Mouse (Mus musculus) brain, embryonic 14.5 days (tissue): ENCODE data around the gene Rab25. TPM values are rescaled to one million over a fixed set of nuclear protein-coding genes. Genes with fewer than 3 reads are reported as not detected.

Source experiments
- DNase-seq: peaks from one replicate; pipeline ENCODE4 v3.0.0-alpha.2; 2011; ENCODE audit warnings: low read depth
- CTCF ChIP-seq: fragments of 200-500 bp; IDR thresholded peaks from 2 replicates; pipeline ENCODE4 v1.5.1; 2012; ENCODE audit warnings: inconsistent platforms, mild to moderate bottlenecking, moderate library complexity, borderline replicate concordance; ENCODE audit not compliant: insufficient read depth, insufficient read length; ENCODE audit errors: extremely low read depth
- POLR2A ChIP-seq: fragments of 200-500 bp; IDR thresholded peaks from 2 replicates; pipeline ENCODE4 v1.6.1; 2012; ENCODE audit warnings: mild to moderate bottlenecking, inconsistent platforms, borderline replicate concordance; ENCODE audit not compliant: poor library complexity, insufficient read depth, insufficient read length, severe bottlenecking; ENCODE audit errors: extremely low read depth
- polyA plus RNA-seq: library from polyadenylated mRNA; depleted of rRNA; stranded (reverse); fragments of >200 nt; gene quantifications from 2 replicates; pipeline ENCODE4 v1.2.3, GENCODE M21; 2012

Gene Rab25
- polyA plus RNA-seq, 1 experiment, result 1.7 TPM

- TF ChIP-seq POLR2A, result no peak
- TF ChIP-seq CTCF, result no peak
- DNase-seq, result no peak
Observed at GRCm38 (mm10) chr3:88552082-88552645, 4.1 kb upstream of the Rab25 start.

GRCm38 (mm10) chr3:88551586-88551985 lies 3.5 kb upstream of the Rab25 start:
- TF ChIP-seq CTCF, result no peak
- TF ChIP-seq POLR2A, result no peak
- DNase-seq, result no peak

GRCm38 (mm10) chr3:88546674-88547418 lies 1.3 kb downstream of the Rab25 start:
- DNase-seq, result no peak
- TF ChIP-seq POLR2A (no peak), CTCF (no peak)

- TF ChIP-seq CTCF (no peak), POLR2A (no peak)
- no peak for DNase-seq
Observed at GRCm38 (mm10) chr3:88544955-88545591, 3.0 kb downstream of the Rab25 start.

- TF ChIP-seq CTCF (peak; percentile 49; the same call in 1 of the 2 replicates), POLR2A (no peak)
- peak; percentile 62 for DNase-seq
Observed at GRCm38 (mm10) chr3:88544514-88544913, 3.6 kb downstream of the Rab25 start.

GRCm38 (mm10) chr3:88543651-88544410 lies 4.3 kb downstream of the Rab25 start:
- TF ChIP-seq POLR2A, result no peak
- TF ChIP-seq CTCF, result no peak
- no peak for DNase-seq

- TF ChIP-seq CTCF (no peak), POLR2A (no peak)
- no peak for DNase-seq
Observed at GRCm38 (mm10) chr3:88543174-88543573, 4.9 kb downstream of the Rab25 start.

- no peak for TF ChIP-seq POLR2A
- TF ChIP-seq CTCF, result no peak
- DNase-seq, result no peak
Observed at GRCm38 (mm10) chr3:88542486-88542885, 5.6 kb downstream of the Rab25 start.

- TF ChIP-seq CTCF (no peak), POLR2A (no peak)
- DNase-seq, result peak; percentile 89
Observed at GRCm38 (mm10) chr3:88541622-88542401, 6.3 kb downstream of the Rab25 start.

GRCm38 (mm10) chr3:88540085-88540484 lies 8.0 kb downstream of the Rab25 start:
- peak; percentile 37 for DNase-seq
- no peak for TF ChIP-seq CTCF
- no peak for TF ChIP-seq POLR2A
